Mouse (Mus musculus) bone marrow macrophage, adult 2 months (primary cell): ENCODE data around the gene Lkaaear1.

ENCODE experiments used
- CTCF ChIP-seq: IDR thresholded peaks from 2 replicates; pipeline ENCODE4 v1.5.1; 2012; ENCODE audit warnings: low read depth, mild to moderate bottlenecking, low read length, moderate library complexity
- POLR2A ChIP-seq: IDR thresholded peaks from 2 replicates; pipeline ENCODE4 v1.6.1; 2012; ENCODE audit warnings: mild to moderate bottlenecking, low read depth, low read length, borderline replicate concordance

- TF ChIP-seq POLR2A, result no peak
- no peak for TF ChIP-seq CTCF
These were observed 1.3 kb downstream of the Lkaaear1 start for GRCm38 (mm10) chr2:181696801-181697420.
